Mouse (Mus musculus) lung, adult 2 months (tissue): ENCODE results near the gene Tmbim4.

Source experiments
- CTCF ChIP-seq: fragments of 200-500 bp; IDR thresholded peaks from 2 replicates; pipeline ENCODE4 v1.5.1; 2011; ENCODE audit warnings: mild to moderate bottlenecking, low read length, control low read depth; ENCODE audit not compliant: insufficient read depth
- POLR2A ChIP-seq: fragments of 200-500 bp; IDR thresholded peaks from 2 replicates; pipeline ENCODE4 v1.6.1; 2011; ENCODE audit warnings: low read depth, mild to moderate bottlenecking, control low read depth, low read length, borderline replicate concordance; ENCODE audit errors: extremely low read depth

DNA sequence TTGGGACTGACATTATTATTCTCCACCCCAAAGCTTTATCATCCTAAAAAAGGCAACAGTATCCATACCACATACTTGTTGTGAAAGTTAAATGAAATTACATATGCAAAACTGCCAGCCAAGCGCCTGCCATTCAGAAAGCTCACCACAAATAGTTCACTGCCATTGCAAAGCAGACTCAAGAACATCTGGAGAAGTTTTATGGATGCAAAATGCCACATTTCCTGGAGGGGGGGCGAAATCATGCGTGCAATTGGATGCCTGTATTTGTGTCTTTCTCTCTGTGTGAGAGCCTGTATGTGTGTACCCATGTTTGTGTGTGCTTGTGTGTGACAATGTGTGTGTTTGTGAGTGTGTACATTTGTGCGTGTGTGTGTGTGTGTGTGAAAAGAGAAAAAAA lies 50.4 kb downstream of the Tmbim4 start:
- TF ChIP-seq CTCF (no peak), POLR2A (no peak)
